Mouse (Mus musculus) liver (tissue): ENCODE measurements around the gene Gm8024.
"Not testable (repeated sequence)": the region's sequence is repeated elsewhere in the genome, so short reads cannot be mapped to it uniquely, and the experiment has no call there.

Experiments used
- DNase-seq: peaks from one replicate; pipeline ENCODE4 v3.0.0-alpha.2; 2020; ENCODE audit warnings: mixed read lengths

Gm8024 gene

GRCm38 (mm10) chr14:42524182-42524581, at the start of gene Gm8024:
TSS of gene Gm8024 (minus strand) at chr14:42524282.
- not testable (repeated sequence) for DNase-seq

DNA sequence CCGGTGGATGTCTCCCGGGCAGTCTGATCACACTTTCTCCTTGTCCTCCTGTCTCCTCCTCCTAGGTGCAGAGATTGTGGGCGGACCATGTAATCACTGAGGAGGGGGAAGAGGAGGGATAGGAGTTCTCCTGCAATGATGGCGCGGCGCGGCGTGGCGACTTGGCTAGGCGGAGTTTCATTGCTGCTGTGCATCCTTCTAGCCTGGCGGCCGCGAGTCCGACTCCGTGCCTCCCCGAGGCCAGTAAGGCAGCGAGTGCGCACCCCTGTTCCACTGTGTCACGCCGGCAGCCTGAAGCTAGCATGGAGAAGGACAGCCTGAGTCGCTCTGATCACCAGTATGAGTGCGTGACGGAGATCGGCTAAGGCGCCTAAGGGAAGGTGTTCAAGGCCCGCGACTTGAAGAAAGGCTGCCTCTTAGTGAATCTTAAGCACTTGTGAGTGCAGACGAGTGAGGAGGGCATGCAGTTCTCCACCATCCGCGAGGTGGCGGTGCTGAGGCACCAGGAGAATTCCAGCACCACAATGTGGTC, 19.2 kb upstream of the Gm8024 start:
- not testable (repeated sequence) for DNase-seq

GRCm38 (mm10) chr14:42542316-42543169, 18.5 kb upstream of the Gm8024 start:
- not testable (repeated sequence) for DNase-seq

- not testable (repeated sequence) for DNase-seq
Measured at GRCm38 (mm10) chr14:42502249-42502648, 21.8 kb downstream of the Gm8024 start, which contains the start of gene Gm8020. TSS of gene Gm8020 (minus strand) at chr14:42502349.
